Comparison of ENCODE assay signal across 10 mouse cellular contexts in the genomic region with DNA sequence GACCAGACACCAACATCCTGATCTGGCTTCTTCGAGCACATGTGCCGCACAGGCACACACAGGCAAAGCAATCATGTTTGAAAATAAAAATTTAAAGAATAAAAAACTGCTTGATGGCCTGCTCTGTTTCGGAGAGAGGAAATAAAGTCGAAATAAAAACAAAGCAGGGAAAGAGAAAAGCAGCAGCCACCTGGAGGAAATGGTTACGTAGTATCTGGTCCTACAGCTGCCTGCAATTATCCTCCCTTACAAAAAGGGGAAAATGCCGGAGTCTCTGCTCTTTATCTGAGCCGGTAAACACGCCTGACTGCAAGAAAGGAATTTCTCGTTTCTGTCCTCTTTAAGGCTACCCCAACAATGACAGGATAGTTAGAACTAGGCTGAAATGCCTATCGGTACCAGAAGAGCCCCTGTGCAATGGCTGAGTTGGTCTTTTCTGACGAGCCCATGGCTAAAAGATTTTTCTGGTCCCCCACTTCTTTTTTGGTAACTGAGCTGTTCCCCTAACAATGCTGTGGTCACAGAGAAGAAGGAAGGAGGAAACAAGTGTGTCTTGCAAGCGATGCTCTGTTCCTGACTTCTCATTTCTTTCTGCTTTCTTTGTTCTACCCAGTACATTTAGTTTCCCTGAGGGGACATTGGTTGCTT. TPM values are rescaled to one million over a fixed set of nuclear protein-coding genes. Genes with fewer than 3 reads are reported as not detected.
DNase-seq lines count a peak whose midpoint lies in the region; ATAC-seq lines count a peak whose summit lies in the region.
"Had no signal": no experiment of that assay in that cellular context is flagged by ENCODE, and none has a peak within 500 bp of the region (broad histone marks: within the 10 kb centered on the region; RNA-seq: fewer than 3 reads in every experiment).

No protein-coding gene starts in this region.

- H3K9me3 ChIP-seq in heart, embryonic 12.5 days (replicated peaks), result 0 out of 2 replicates have a peak, but pooled peaks cover 2% of the 10 kb centered on the region

- H3K27ac ChIP-seq in heart, embryonic 12.5 days (ENCODE audit: poor library complexity, severe bottlenecking), result peak overlapping the region; percentile 28; the same call in 1 of the 2 replicates
- H3K27ac ChIP-seq: hindbrain, embryonic 12.5 days; midbrain, embryonic 12.5 days had no signal

- 43% methylated on average over 12 of the region's 12 CpGs for WGBS in heart, embryonic 12.5 days

- no peak for DNase-seq in heart, adult 11 months
- DNase-seq in right cerebral cortex, adult 2 months (ENCODE audit: low spot score in 2 of 2), result peak; percentile 19 to 26
- DNase-seq in right cerebral cortex, postnatal 10 days (ENCODE audit: low spot score in 2 of 2), result no peak
- peak; percentile 53 for DNase-seq in thymus, postnatal 25 days
- DNase-seq in lung, adult 18-20 months, result no peak
- DNase-seq in adrenal gland, postnatal 25 days, result no peak

- H3K4me2 ChIP-seq in heart, embryonic 12.5 days, result no peak overlapping the region
- H3K4me2 ChIP-seq: hindbrain, embryonic 12.5 days had no signal

- no peaks in the 10 kb centered on the region for H3K27me3 ChIP-seq in heart, embryonic 12.5 days (replicated peaks)
- H3K27me3 ChIP-seq: hindbrain, embryonic 12.5 days had no signal

- H3K36me3 ChIP-seq in heart, embryonic 12.5 days, result no peaks in the 10 kb centered on the region
- H3K36me3 ChIP-seq: hindbrain, embryonic 12.5 days; midbrain, embryonic 12.5 days had no signal

- no peak for ATAC-seq in heart, embryonic 12.5 days (ENCODE audit: insufficient number of reproducible peaks, low FRiP score)
- peak; percentile 70 for ATAC-seq in granulocyte monocyte progenitor cell, adult 5-6 weeks (replicated peaks; ENCODE audit: poor library complexity, severe bottlenecking)

- H3K4me1 ChIP-seq in heart, embryonic 12.5 days (replicated peaks), result peaks cover 24% of the 10 kb centered on the region

- H3K9ac ChIP-seq in heart, embryonic 12.5 days, result no peak overlapping the region
- H3K9ac ChIP-seq: hindbrain, embryonic 12.5 days; midbrain, embryonic 12.5 days had no signal

- H3K4me3 ChIP-seq in heart, embryonic 12.5 days, result no peak overlapping the region
- H3K4me3 ChIP-seq: hindbrain, embryonic 12.5 days; midbrain, embryonic 12.5 days had no signal

RNA-seq across cellular contexts. Expression of a gene that starts 32.7 kb away (rescaled TPM):
- 28.1 and 29.3 TPM in 2 replicates for polyA plus RNA-seq in heart, embryonic 12.5 days (2016; fragmentation: Nextera tagmentation; extraction: Ambion mirVana)
- total RNA-seq in granulocyte monocyte progenitor cell, adult 5-6 weeks (2014; fragmentation: Nextera tagmentation), result 27.2 and 41.6 TPM in 2 replicates
- total RNA-seq in granulocyte monocyte progenitor cell, adult 5-6 weeks (2017), result 68.1 and 75.2 TPM in 2 replicates
- 23.5 and 25.9 TPM in 2 replicates for total RNA-seq in adrenal gland, postnatal 25 days (2021)

RNA-seq across cellular contexts. Expression of a gene that starts 37.2 kb away (rescaled TPM):
- polyA plus RNA-seq in heart, embryonic 12.5 days (2016; fragmentation: Nextera tagmentation; extraction: Ambion mirVana), result 90.9 and 92.6 TPM in 2 replicates
- total RNA-seq in granulocyte monocyte progenitor cell, adult 5-6 weeks (2014; fragmentation: Nextera tagmentation), result 59.2 and 69.7 TPM in 2 replicates
- 85.1 and 91.5 TPM in 2 replicates for total RNA-seq in granulocyte monocyte progenitor cell, adult 5-6 weeks (2017)
- 118 and 136 TPM in 2 replicates for total RNA-seq in adrenal gland, postnatal 25 days (2021)

Comparison
In these comparisons a context has a peak if more than half of its experiments do, and no peak if none do; other contexts are left out.
1. DNase-seq: peak in right cerebral cortex, adult 2 months (2 of 2) and thymus, postnatal 25 days (single experiment); none in heart, adult 11 months (single experiment), right cerebral cortex, postnatal 10 days (0 of 2), lung, adult 18-20 months (0 of 2) and adrenal gland, postnatal 25 days (single experiment).